Mouse (Mus musculus): ENCODE measurements around the gene Fpr3. TPM values are rescaled to one million over a fixed set of nuclear protein-coding genes. Genes with fewer than 3 reads are reported as not detected.
"Not testable (repeated sequence)": the region's sequence is repeated elsewhere in the genome, so short reads cannot be mapped to it uniquely, and the experiment has no call there.

Gene Fpr3
- polyA plus RNA-seq, 1 experiment from 2014 or later, result not detected

DNA sequence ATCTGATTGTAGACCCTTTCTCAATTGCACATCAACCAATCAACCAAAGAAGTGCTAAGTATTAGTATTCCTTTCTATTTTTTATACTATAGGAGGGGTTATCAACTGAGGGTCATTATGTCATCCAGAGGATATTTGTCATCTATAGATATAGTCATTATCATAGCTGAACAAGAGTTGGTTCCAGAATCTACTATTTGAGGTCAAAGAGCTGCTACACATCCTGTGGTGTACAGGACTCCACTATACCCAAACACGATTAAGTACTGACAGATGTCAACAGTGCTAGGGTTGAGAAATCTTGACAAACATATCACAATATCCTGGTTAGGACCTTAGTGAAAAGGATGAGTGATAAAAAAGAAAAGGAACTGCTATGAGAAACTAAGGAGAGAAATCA is 29.7 kb downstream of the Fpr3 start:
- 87% methylated on average over 1 of the region's 1 CpGs for WGBS
- DNase-seq, result no peak
- H3K9me3 ChIP-seq (ENCODE audit: low read depth, low read length), result no peaks in the 10 kb centered on the region
- no peaks in the 10 kb centered on the region for H3K4me1 ChIP-seq (ENCODE audit: insufficient read depth)
- ATAC-seq (ENCODE audit: insufficient read depth), result no peak
- no peak overlapping the region for H3K4me3 ChIP-seq (ENCODE audit: low read depth, low read length)
- H3K27me3 ChIP-seq (ENCODE audit: insufficient read depth, low read length), result no peaks in the 10 kb centered on the region
- no peaks in the 10 kb centered on the region for H3K36me3 ChIP-seq (ENCODE audit: insufficient read depth)
- no peak overlapping the region for H3K4me2 ChIP-seq
- no peak for TF ChIP-seq CTCF (IDR thresholded peaks at IDR 0.05; ENCODE audit: low read depth)
- no peak overlapping the region for H3K9ac ChIP-seq
- no peak overlapping the region for H3K27ac ChIP-seq (ENCODE audit: low read depth)

DNA sequence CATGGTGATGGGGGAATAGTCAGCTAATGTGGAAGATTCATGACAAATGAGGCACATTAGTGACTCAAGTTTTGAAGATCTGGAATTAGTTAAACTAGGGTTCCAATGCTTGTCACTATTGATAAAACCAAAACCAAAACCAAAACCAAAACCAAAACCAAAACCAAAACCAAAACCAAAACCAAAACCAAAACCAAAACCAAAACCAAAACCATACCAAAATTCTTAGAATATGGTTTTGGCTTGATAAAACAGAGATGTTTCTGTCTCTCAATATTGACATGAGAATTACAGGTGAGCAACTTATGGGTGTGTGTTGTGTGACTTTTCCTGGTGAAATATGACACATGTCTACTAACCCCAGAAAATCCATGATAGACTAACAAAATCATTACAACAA is 30.1 kb downstream of the Fpr3 start:
- no peaks in the 10 kb centered on the region for H3K36me3 ChIP-seq (ENCODE audit: insufficient read depth)
- H3K4me2 ChIP-seq, result no peak overlapping the region
- ATAC-seq (ENCODE audit: insufficient read depth), result no peak
- no peak overlapping the region for H3K9ac ChIP-seq
- H3K27me3 ChIP-seq (ENCODE audit: insufficient read depth, low read length), result no peaks in the 10 kb centered on the region
- DNase-seq, result no peak
- H3K27ac ChIP-seq (ENCODE audit: low read depth), result no peak overlapping the region
- TF ChIP-seq CTCF (IDR thresholded peaks at IDR 0.05; ENCODE audit: low read depth), result no peak
- H3K9me3 ChIP-seq (ENCODE audit: low read depth, low read length), result no peaks in the 10 kb centered on the region
- H3K4me1 ChIP-seq (ENCODE audit: insufficient read depth), result no peaks in the 10 kb centered on the region
- no peak overlapping the region for H3K4me3 ChIP-seq (ENCODE audit: low read depth, low read length)

DNA sequence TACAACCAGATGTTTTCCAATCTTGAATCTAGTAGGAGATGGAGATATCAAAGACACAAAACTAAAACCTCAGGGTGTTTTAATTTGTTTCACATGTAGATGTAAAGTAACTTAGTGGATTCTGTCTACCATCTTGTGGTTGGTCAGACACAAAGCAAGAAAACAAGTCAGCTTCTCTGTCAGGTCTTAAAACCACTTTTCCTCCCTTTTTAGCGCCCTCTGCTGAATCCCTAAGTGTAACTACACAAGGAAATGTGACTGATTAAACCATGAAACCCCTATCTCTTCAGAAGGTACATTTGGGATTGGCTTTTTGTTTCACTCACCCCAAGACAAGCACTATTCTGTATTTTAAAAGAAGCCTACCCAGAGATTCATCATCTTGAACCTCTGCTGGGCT is 85.8 kb downstream of the Fpr3 start:
- ATAC-seq (ENCODE audit: insufficient read depth) (no peak), DNase-seq (no peak)
- Histone ChIP-seq H3K27me3 (ENCODE audit: insufficient read depth, low read length) (no peaks in the 10 kb centered on the region), H3K27ac (ENCODE audit: low read depth) (no peak overlapping the region), H3K4me3 (ENCODE audit: low read depth, low read length) (no peak overlapping the region), H3K9me3 (ENCODE audit: low read depth, low read length) (no peaks in the 10 kb centered on the region), H3K4me2 (no peak overlapping the region), H3K4me1 (ENCODE audit: insufficient read depth) (no peaks in the 10 kb centered on the region), H3K36me3 (ENCODE audit: insufficient read depth) (no peaks in the 10 kb centered on the region), H3K9ac (no peak overlapping the region)
- WGBS, result 23% methylated on average over 1 of the region's 1 CpGs
- 0 out of 2 replicates have a peak, but pooled peaks have one; percentile 1 for TF ChIP-seq CTCF (IDR thresholded peaks at IDR 0.05; ENCODE audit: low read depth)

DNA sequence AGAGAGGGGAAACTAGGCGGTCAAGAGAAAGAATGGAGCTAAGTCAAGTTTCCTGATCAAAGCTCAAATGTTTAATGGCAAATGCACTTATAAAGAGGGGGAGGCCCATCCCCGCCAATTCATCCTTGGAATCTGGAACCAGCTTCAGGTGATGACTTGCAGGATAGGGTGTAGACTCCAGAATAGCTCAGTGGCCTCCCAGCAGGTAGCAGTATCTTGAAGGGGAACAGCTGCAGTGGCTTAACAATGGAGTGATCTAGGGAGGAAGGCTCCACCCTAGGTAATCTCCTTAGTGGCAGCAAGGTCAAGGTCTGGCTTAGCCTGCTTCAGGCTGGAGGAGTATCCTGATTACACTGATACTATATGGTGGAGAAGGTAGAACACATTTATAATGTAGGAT is 93.6 kb downstream of the Fpr3 start:
- H3K4me1 ChIP-seq (ENCODE audit: insufficient read depth); ATAC-seq (ENCODE audit: insufficient read depth); DNase-seq; H3K9ac ChIP-seq; H3K9me3 ChIP-seq (ENCODE audit: low read depth, low read length); H3K27ac ChIP-seq (ENCODE audit: low read depth); H3K27me3 ChIP-seq (ENCODE audit: insufficient read depth, low read length); H3K36me3 ChIP-seq (ENCODE audit: insufficient read depth); H3K4me3 ChIP-seq (ENCODE audit: low read depth, low read length); H3K4me2 ChIP-seq: not testable (repeated sequence)
- 62% methylated on average over 2 of the region's 2 CpGs for WGBS

DNA sequence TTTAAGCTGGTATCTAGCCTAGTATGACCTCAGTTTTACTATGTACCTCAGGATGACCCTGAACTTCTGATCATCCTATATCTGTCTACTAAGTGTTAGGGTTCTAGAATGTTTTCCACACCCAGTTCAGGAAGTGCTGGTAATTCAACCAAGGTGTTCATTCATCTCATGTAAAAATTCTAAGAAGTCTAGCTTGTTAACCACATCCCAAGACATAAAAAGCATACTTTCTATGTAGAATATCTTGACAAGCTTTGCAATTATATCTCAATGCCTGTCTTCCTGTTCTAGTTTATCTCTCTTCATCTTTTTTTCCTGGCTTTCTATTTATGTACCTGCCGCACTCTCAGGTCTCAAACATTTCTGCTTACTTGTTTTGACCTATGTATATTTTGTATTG is 117.1 kb downstream of the Fpr3 start:
- H3K4me2 ChIP-seq, result no peak overlapping the region
- H3K36me3 ChIP-seq (ENCODE audit: insufficient read depth), result no peaks in the 10 kb centered on the region
- ATAC-seq (ENCODE audit: insufficient read depth), result no peak
- no peaks in the 10 kb centered on the region for H3K4me1 ChIP-seq (ENCODE audit: insufficient read depth)
- 88% methylated on average over 1 of the region's 1 CpGs for WGBS
- TF ChIP-seq CTCF (IDR thresholded peaks at IDR 0.05; ENCODE audit: low read depth), result no peak
- no peaks in the 10 kb centered on the region for H3K9me3 ChIP-seq (ENCODE audit: low read depth, low read length)
- no peak overlapping the region for H3K9ac ChIP-seq
- DNase-seq, result no peak
- no peaks in the 10 kb centered on the region for H3K27me3 ChIP-seq (ENCODE audit: insufficient read depth, low read length)
- H3K4me3 ChIP-seq (ENCODE audit: low read depth, low read length), result no peak overlapping the region
- H3K27ac ChIP-seq (ENCODE audit: low read depth), result no peak overlapping the region

Other genes starting within 250 kb of the Fpr3 start
- gene Vmn2r90, start 184.1 kb upstream of the Fpr3 start, polyA plus RNA-seq (2014; fragmentation: Nextera tagmentation; extraction: Ambion mirVana), result not detected in 2 replicates
- gene Spaca6, start 60.7 kb upstream of the Fpr3 start, polyA plus RNA-seq (2014; fragmentation: Nextera tagmentation; extraction: Ambion mirVana), result 33.2 and 38.9 TPM in 2 replicates
- gene Has1, start 32.6 kb upstream of the Fpr3 start, polyA plus RNA-seq (2014; fragmentation: Nextera tagmentation; extraction: Ambion mirVana), result 2.1 and 2.2 TPM in 2 replicates
- gene Fpr1, start 3.9 kb upstream of the Fpr3 start, polyA plus RNA-seq (2014; fragmentation: Nextera tagmentation; extraction: Ambion mirVana), result 0.13 and 0.46 TPM in 2 replicates
- 0.17 and 1.1 TPM in 2 replicates for gene Fpr2, start within 50 bp of the Fpr3 start, polyA plus RNA-seq (2014; fragmentation: Nextera tagmentation; extraction: Ambion mirVana)
- gene Fpr-rs4, start 133.9 kb downstream of the Fpr3 start, polyA plus RNA-seq (2014; fragmentation: Nextera tagmentation; extraction: Ambion mirVana), result not detected in 2 replicates
- gene Vmn2r124, start 161.6 kb downstream of the Fpr3 start, polyA plus RNA-seq (2014; fragmentation: Nextera tagmentation; extraction: Ambion mirVana), result not detected in 2 replicates
- gene Vmn2r91, start 197.2 kb downstream of the Fpr3 start, polyA plus RNA-seq (2014; fragmentation: Nextera tagmentation; extraction: Ambion mirVana), result not detected in 2 replicates